Mouse (Mus musculus) erythroblast, embryonic 14.5 days (primary cell): Measurements from ENCODE around the gene Wdr91.

ENCODE experiments used
- GATA1 ChIP-seq: IDR thresholded peaks from 2 replicates; pipeline ENCODE4 v1.6.1; 2012; ENCODE audit warnings: low read length, inconsistent platforms, mixed read lengths
- TAL1 ChIP-seq: IDR thresholded peaks from 3 replicates; pipeline ENCODE4 v1.6.1; 2012; ENCODE audit warnings: low read length, inconsistent platforms, mixed read lengths

DNA sequence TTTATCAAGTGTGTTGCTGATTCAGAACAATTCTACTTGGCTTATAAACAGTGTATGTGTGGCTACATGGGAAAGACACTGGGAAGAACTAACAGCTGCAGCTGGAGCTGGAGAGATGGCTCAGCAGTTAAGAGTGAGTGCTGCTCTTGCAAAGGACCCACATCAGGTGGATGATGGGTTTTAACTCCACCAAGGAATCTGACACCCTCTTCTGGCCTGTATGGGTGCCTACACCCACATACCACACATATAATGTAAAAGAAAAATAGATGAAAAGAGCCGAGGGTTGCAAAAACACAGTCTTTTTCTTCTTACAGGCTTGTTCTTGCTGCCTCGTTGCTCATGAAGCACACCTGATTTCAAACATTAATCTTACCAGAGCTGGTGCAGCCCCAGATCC lies 4.6 kb downstream of the Wdr91 start:
- TF ChIP-seq GATA1: no peak
- TF ChIP-seq TAL1: no peak
